Mouse (Mus musculus) urinary bladder, postnatal 14 days (tissue): ENCODE data around the gene Plcl2.
A peak's percentile ranks its signal among the peaks of the same experiment; 100 is the strongest.
"Not testable (repeated sequence)": the region's sequence is repeated elsewhere in the genome, so short reads cannot be mapped to it uniquely, and the experiment has no call there.

Source experiments
- DNase-seq: peaks from one replicate; pipeline ENCODE4 v3.0.0; 2021; ENCODE audit warnings: low spot score

The Plcl2 gene

GRCm38 (mm10) chr17:50534889-50535288 is 25.7 kb downstream of the Plcl2 start:
- not testable (repeated sequence) for DNase-seq

DNA sequence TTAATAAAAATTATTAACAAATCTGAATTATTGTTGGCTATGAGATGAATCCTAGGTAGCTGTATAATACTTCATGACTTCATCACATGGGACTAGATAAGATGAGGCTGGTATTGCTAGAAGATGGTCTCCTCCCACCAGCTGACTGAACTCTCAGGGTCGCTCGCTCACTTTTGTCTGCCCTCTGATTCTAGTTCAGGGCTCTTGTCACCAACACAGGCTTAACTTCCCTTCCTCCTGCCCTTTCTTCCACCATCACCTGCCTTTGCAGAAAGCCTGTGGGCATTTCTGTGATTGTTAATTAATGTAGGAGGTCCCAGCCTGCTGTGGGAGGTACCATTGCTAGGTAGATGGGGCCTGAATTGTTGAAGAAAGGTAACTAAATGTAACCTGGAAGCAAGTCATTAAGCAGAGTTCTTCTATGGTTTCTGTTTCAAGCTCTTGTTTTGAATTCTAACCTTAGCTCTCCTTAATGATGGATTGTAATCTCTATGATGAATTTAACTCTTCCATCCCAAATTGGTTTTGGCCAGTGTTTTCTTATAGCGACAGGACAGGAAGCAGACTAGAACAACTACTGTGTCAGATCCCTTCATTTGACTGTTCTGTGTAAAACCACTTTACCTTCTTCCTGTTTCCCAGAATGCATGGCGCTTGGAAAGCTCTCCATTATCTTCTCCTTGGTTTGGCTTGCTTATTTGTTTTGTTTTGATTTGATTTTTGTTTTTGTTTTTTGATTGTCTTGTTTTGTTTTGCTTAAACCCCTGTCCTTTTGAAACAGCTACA is 27.4 kb downstream of the Plcl2 start:
- no peak for DNase-seq

- no peak for DNase-seq
Observed at GRCm38 (mm10) chr17:50537786-50538185, 28.6 kb downstream of the Plcl2 start.

DNA sequence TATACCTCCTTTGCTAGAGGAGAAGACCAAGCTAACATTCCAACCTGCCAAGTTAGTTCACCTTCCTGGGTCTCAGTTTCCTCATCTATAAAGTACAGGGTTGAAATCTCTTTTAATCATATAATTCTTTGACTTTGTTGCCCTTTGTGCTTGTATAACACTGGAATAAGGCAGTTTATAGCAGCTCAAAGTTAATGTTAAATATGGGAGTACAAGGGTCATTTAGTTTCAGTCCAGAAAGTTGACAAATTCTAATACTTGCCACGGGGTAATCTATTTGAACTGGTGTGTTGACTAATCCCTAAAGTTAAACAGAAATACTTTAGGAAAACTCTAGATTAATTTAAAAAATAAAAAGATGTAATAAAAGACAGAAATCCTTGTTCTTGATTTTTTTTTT is 35.7 kb downstream of the Plcl2 start:
- no peak for DNase-seq

- no peak for DNase-seq
Observed at GRCm38 (mm10) chr17:50545274-50545673, 36.1 kb downstream of the Plcl2 start.

- no peak for DNase-seq
Observed at GRCm38 (mm10) chr17:50552130-50552529, 42.9 kb downstream of the Plcl2 start.

DNA sequence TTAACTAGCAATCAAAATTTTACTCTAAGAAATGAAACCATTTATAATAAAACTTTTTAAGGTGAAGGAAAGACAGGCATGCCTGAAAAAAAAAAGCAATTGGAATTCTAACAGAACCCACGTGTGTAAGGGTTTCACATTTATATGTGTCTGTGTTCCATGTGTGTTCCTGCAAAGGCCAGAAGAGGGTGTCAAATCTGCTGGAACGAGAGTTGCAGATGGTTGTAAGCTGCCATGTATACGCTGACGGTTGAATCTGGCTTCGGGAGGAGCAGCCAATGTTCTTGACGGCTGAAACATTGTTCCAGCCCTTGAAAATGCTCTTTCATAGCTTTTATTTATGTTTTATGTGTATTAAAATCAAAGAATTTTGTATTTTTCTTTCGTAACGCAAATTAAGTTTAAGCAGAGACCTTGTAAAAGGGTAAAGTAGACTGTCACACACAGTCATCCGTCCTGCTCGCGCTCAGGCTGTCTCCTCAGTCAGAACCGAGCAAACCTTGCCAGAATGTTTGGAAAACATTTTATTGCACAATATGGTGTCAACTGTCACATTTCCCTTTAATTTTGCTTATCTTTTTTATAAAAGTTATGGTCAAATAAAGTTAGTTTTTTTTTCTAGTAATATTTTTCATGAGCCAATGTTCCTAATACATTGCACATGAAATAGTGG is 48.5 kb downstream of the Plcl2 start:
- DNase-seq, result no peak

DNA sequence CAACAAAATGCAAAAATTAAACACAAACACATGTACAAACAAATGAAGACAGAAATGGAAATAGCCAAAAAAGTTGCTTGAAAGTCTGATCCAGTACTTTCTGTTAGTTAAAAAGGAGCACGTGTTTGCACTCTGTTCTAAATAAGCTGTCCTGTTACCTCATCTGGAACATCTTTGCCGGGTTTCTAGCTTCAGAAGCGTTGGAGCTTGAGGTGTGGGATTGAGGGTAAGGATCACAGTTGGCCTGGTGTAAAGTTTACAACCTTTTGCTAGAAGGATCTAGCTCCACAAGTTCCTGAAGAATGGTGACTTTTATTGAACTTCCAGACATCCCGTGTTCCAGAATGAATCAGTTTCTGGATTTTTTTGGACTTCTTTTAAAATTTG is 49.0 kb downstream of the Plcl2 start:
- DNase-seq, result no peak

- no peak for DNase-seq
Observed at GRCm38 (mm10) chr17:50565376-50566123, 56.3 kb downstream of the Plcl2 start.

DNA sequence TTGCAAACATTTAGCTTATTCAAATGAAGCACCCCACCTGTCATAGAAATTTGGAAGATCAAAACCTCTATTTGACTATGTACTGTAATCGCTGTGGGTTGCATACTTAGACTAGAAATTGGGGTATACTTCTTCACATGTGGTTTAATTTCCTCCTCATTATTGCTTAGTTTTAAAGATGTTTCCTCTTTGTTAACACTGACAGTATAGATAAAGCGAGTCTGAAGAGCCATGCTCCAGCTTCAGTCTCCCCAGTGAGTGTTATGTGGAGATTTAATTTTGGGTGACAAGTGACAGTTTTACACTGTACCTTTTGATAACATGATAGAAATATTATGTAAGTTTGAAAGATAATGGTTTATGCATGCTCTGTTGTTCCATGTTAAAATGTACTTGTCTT is 59.6 kb downstream of the Plcl2 start:
- DNase-seq, result no peak

- DNase-seq, result not testable (repeated sequence)
Observed at GRCm38 (mm10) chr17:50570228-50570627, 61.0 kb downstream of the Plcl2 start.

DNA sequence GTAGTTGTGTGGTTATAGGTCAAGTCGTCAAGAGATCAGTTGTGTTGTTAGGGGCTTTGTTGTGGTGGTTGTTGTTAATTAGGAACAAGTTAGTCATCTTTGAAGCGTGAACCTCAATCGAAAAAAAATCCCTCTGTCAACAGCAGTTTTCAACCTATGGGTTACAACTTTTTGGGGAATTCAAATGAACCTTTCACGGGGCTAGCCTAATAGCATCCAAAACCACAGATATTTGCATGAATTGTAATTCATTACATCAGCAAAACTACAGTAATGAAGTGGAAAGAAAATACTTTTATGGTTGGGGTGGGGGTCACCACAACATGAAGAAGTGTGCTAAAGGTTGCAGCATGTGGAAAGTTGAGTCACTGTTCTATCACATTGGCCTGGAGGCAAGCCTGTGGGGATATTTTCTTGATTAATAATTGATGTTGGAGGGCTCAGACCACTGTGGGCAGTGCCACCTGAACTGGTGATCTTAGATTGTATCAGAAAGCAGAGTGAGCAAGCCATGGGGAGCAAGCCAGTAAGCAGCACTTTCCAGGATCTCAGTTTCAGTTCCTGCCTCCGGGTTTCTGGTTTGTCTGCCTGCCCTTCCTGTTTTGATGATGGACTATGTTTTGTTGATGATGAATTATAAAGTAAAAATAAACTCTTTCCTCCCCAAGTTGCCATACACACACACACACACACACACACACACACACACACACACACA is 61.6 kb downstream of the Plcl2 start:
- DNase-seq, result no peak

DNA sequence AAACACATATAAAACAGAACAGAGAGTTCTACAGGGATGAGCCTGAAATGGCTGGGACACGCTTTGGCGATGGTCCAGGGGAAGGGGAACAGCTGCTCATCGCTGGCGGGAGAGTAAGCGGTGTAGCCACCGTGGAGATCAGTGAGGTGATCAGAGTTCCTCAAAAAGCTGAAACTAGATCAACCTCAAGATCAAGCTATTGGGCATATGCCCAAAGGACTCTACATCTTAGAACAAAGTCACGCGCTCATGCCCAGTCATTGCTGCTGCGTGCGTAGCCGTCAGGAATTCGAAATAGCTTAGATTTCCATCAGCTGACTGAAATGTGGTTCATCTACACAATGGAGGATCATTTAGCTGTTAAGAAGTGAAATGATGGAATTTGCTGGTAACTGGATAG is 65.0 kb downstream of the Plcl2 start:
- DNase-seq, result peak; percentile 14

DNA sequence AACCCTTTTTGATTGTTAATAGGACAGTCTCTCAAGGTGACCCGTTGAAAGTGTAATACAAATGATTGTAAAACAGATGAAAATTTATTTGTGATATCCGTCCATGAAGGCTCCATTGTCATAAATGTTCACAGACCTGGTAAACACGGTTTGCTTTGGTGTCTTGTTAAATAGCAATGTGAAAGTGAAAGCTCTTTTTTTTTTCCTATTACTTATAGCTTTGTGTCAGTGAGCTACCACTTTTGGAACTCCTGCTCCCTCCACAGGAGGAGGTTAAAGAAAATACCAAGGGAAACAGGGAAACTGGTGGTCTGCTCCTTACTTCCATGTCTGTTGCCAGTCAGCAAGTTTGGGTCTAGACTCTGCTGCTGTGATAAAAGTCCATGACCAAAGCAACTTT is 71.2 kb downstream of the Plcl2 start:
- DNase-seq, result no peak

GRCm38 (mm10) chr17:50586834-50587233 is 77.6 kb downstream of the Plcl2 start:
- DNase-seq, result no peak

GRCm38 (mm10) chr17:50587941-50588340 is 78.7 kb downstream of the Plcl2 start:
- no peak for DNase-seq

GRCm38 (mm10) chr17:50600178-50600577 is 91.0 kb downstream of the Plcl2 start:
- no peak for DNase-seq

GRCm38 (mm10) chr17:50600696-50601095 is 91.5 kb downstream of the Plcl2 start:
- DNase-seq, result no peak

DNA sequence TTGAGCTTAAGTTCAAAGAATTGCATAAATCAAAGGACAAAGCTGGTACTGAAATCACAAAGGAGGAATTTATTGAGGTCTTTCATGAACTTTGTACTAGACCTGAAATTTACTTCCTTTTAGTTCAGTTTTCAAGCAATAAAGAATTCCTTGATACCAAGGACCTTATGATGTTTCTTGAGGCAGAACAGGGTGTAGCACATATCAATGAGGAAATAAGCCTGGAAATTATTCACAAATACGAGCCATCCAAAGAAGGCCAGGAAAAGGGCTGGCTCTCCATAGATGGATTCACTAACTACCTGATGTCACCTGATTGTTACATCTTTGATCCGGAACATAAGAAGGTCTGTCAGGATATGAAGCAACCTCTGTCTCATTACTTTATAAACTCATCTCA is 97.7 kb downstream of the Plcl2 start:
- no peak for DNase-seq

GRCm38 (mm10) chr17:50609908-50610307 is 100.7 kb downstream of the Plcl2 start:
- no peak for DNase-seq

- DNase-seq, result no peak
Observed at GRCm38 (mm10) chr17:50620794-50621537, 111.8 kb downstream of the Plcl2 start.

- no peak for DNase-seq
Observed at GRCm38 (mm10) chr17:50621996-50622395, 112.8 kb downstream of the Plcl2 start.
